Mouse (Mus musculus): ENCODE data around the gene Ugt1a5.
"Not testable (repeated sequence)": the region's sequence is repeated elsewhere in the genome, so short reads cannot be mapped to it uniquely, and the experiment has no call there.

DNA sequence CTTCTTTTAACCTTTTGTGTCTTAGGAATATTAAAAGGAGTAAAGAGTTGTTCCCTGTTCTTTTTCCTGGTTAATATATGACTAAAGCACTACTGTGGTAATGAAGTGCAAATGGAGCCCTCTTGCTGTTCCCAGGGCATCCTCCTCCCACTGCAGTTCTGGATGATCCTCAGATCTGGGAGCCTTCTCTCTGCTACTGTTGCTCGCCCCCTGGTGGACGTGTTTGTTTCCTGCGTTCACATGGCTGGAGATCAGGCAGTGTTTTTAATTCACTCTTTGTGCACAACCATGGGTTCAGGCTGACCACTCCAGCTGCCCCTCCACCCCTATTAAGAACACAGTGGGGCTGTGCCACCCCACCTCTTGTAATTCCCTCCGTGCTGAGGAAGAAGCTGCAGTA is 45.3 kb upstream of the Ugt1a5 start:
- TF ChIP-seq POLR2A (IDR thresholded peaks at IDR 0.05; ENCODE audit: borderline replicate concordance, low read depth, low read length); CTCF (IDR thresholded peaks at IDR 0.05; ENCODE audit: low read depth, low read length): not testable (repeated sequence)
